Mouse (Mus musculus) intestine, postnatal 0 days (tissue): ENCODE data around the gene Tpmt. TPM values are rescaled to one million over a fixed set of nuclear protein-coding genes. Genes with fewer than 3 reads are reported as not detected.

Experiments used
- ATAC-seq: fragments of 200-750 bp; cut with Nextera tagmentation; 2 replicates; pipeline ENCODE4 v1.8.0; 2017; ENCODE audit warnings: mild to moderate bottlenecking, moderate TSS enrichment, moderate library complexity
- H3K27ac ChIP-seq: fragments of 300-500 bp; sonication (generic); 2 replicates; pipeline ENCODE4 v1.5.1; 2014; ENCODE audit warnings: mild to moderate bottlenecking, low read depth, low read length, moderate library complexity
- H3K27me3 ChIP-seq: fragments of 300-500 bp; sonication (generic); replicated peaks from 2 replicates; pipeline ENCODE4 v1.6.1; 2014; ENCODE audit warnings: low read length, mixed read lengths; ENCODE audit not compliant: control insufficient read depth, insufficient read depth
- H3K36me3 ChIP-seq: fragments of 300-500 bp; sonication (generic); 2 replicates; pipeline ENCODE4 v1.6.1; 2014; ENCODE audit warnings: mild to moderate bottlenecking, moderate library complexity; ENCODE audit not compliant: control insufficient read depth, insufficient read depth
- H3K4me1 ChIP-seq: fragments of 300-500 bp; sonication (generic); replicated peaks from 2 replicates; pipeline ENCODE4 v1.6.1; 2014; ENCODE audit warnings: antibody characterized with exemption, low read length, mixed read lengths; ENCODE audit not compliant: control insufficient read depth, insufficient read depth
- H3K4me2 ChIP-seq: fragments of 300-500 bp; sonication (generic); replicated peaks from 2 replicates; pipeline ENCODE4 v1.6.1; 2014; ENCODE audit warnings: low read depth, mild to moderate bottlenecking, moderate library complexity
- H3K4me3 ChIP-seq: fragments of 300-500 bp; sonication (generic); 2 replicates; pipeline ENCODE4 v1.5.1; 2014; ENCODE audit warnings: low read depth, low read length
- H3K9ac ChIP-seq: fragments of 300-500 bp; sonication (generic); 2 replicates; pipeline ENCODE4 v1.6.1; 2014; ENCODE audit warnings: mild to moderate bottlenecking, low read depth, low read length
- H3K9me3 ChIP-seq: fragments of 300-500 bp; sonication (generic); 2 replicates; pipeline ENCODE4 v1.6.1; 2016; ENCODE audit warnings: mixed run types; ENCODE audit not compliant: control insufficient read depth
- CTCF ChIP-seq: sonication (generic); IDR thresholded peaks from 2 replicates; pipeline ENCODE4 v1.5.1; 2016; ENCODE audit warnings: low read depth, mild to moderate bottlenecking, control low read depth, antibody characterized with exemption, moderate library complexity
- WGBS: fragments of 180-500 bp; shearing (Covaris S2); extraction: QIAGEN DNeasy Blood & Tissue Kit; methylation state at CpG from one replicate; pipeline ENCODE4 v1.1.7; 2014; 5-methylcytosine and 5-hydroxymethylcytosine counted together
- polyA plus RNA-seq: library from polyadenylated mRNA; unstranded; fragments of >200 nt; fragmentation: Nextera tagmentation; extraction: Ambion mirVana; gene quantifications from 2 replicates; pipeline ENCODE4 v1.2.1, GENCODE M21; 2015

Gene Tpmt
- polyA plus RNA-seq, 1 experiment from 2014 or later = 21.9 TPM

- Histone ChIP-seq H3K9me3 (0 out of 2 replicates have a peak, but pooled peaks cover 4% of the 10 kb centered on the region), H3K4me3 (peak within 1 kb of the TSS; percentile 52), H3K4me2 (peak within 1 kb of the TSS; percentile 92), H3K4me1 (peaks cover 5% of the 10 kb centered on the region; the same call in 1 of the 2 replicates), H3K9ac (peak within 1 kb of the TSS; percentile 42), H3K27ac (no peak within 1 kb of the TSS; the same call in 1 of the 2 replicates), H3K27me3 (no peaks in the 10 kb centered on the region), H3K36me3 (no peaks in the 10 kb centered on the region)
- peak; percentile 100 for TF ChIP-seq CTCF
- WGBS = 4% methylated on average over 66 of the region's 73 CpGs
- ATAC-seq = peak; percentile 86
These were observed 30.0 kb downstream of the Tpmt start, which contains the start of gene Nhlrc1 for GRCm38 (mm10) chr13:47014334-47015194. Gene Nhlrc1, minus strand, starts transcription at chr13:47014850.

- Histone ChIP-seq H3K9me3 (0 out of 2 replicates have a peak, but pooled peaks cover 4% of the 10 kb centered on the region), H3K36me3 (no peaks in the 10 kb centered on the region), H3K4me2 (peak overlapping the region; percentile 92), H3K4me1 (peaks cover 5% of the 10 kb centered on the region; the same call in 1 of the 2 replicates), H3K9ac (no peak overlapping the region), H3K27ac (no peak overlapping the region), H3K27me3 (no peaks in the 10 kb centered on the region), H3K4me3 (peak overlapping the region; percentile 52; the same call in 1 of the 2 replicates)
- TF ChIP-seq CTCF = no peak
- no peak for ATAC-seq
- 62% methylated on average over 10 of the region's 10 CpGs for WGBS
These were observed 30.8 kb downstream of the Tpmt start for GRCm38 (mm10) chr13:47013740-47014139.

DNA sequence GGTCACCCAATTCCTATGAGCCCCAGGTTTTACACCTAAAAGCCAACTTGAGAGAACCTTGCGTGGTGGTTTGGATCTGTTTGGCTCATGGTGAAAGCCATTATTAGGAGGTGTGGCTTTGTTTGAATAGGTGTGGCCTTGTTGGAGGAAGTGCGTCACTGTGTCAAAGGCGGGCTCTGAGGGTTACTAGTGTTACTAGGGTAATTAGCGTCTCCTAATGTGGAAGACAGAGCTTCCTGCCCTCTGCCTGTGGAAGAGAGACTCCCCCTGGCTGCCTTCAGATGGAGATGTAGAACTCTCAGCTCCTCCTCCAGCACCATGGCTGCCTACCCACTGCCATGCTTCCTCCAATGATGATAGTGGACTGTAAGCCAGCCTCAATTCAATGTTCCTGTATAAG lies 42.9 kb downstream of the Tpmt start:
- peak; percentile 32 for TF ChIP-seq CTCF
- Histone ChIP-seq H3K27me3 (no peaks in the 10 kb centered on the region), H3K4me2 (no peak overlapping the region), H3K9ac (no peak overlapping the region), H3K4me1 (no peaks in the 10 kb centered on the region), H3K36me3 (no peaks in the 10 kb centered on the region), H3K9me3 (no peaks in the 10 kb centered on the region), H3K27ac (no peak overlapping the region), H3K4me3 (no peak overlapping the region)
- 71% methylated on average over 4 of the region's 4 CpGs for whole genome bisulfite sequencing
- no peak for ATAC-seq

DNA sequence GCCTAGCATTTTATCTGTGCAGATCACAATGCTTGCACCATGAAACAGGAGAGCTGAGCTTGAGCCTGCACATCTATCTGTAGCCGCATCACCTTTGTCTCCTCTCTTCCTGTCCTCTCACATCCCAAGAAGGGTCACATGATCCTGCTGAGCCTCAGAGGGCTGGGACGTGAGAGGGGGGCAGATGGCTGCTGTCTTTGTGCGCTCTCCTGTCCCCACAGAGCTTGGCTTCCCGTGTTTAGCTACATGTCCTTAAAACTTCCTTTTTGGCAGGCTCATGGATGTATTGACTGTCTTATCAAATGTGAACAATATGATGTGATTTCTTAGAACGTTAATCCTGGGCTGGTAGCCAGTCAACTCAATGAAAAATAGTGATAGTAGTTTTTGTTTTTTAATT lies 45.0 kb downstream of the Tpmt start:
- no peak overlapping the region for H3K9ac ChIP-seq
- 46% methylated on average over 5 of the region's 5 CpGs for WGBS

GRCm38 (mm10) chr13:46997355-46997754 lies 47.2 kb downstream of the Tpmt start:
- Histone ChIP-seq H3K27me3 (no peaks in the 10 kb centered on the region), H3K4me1 (no peaks in the 10 kb centered on the region), H3K27ac (no peak overlapping the region), H3K9me3 (no peaks in the 10 kb centered on the region), H3K4me2 (no peak overlapping the region), H3K4me3 (no peak overlapping the region), H3K36me3 (no peaks in the 10 kb centered on the region), H3K9ac (no peak overlapping the region)
- ATAC-seq = no peak
- TF ChIP-seq CTCF = no peak
- 85% methylated on average over 4 of the region's 4 CpGs for WGBS

More for the DNA sequence above, 45.0 kb downstream of the Tpmt start:
- Histone ChIP-seq H3K4me2 (no peak overlapping the region), H3K4me1 (no peaks in the 10 kb centered on the region), H3K27me3 (no peaks in the 10 kb centered on the region), H3K36me3 (no peaks in the 10 kb centered on the region), H3K27ac (no peak overlapping the region), H3K4me3 (no peak overlapping the region), H3K9me3 (no peaks in the 10 kb centered on the region)
- ATAC-seq = no peak
- no peak for TF ChIP-seq CTCF

GRCm38 (mm10) chr13:46993274-46993551 lies 51.3 kb downstream of the Tpmt start:
- 83% methylated on average over 2 of the region's 2 CpGs for WGBS
- Histone ChIP-seq H3K4me2 (no peak overlapping the region), H3K9me3 (no peaks in the 10 kb centered on the region), H3K27me3 (no peaks in the 10 kb centered on the region), H3K4me1 (no peaks in the 10 kb centered on the region), H3K4me3 (no peak overlapping the region), H3K27ac (no peak overlapping the region), H3K36me3 (no peaks in the 10 kb centered on the region), H3K9ac (no peak overlapping the region)
- no peak for TF ChIP-seq CTCF
- ATAC-seq = no peak
